Mouse (Mus musculus) E14TG2a.4 (cell line): ENCODE results near the gene Kat7.

Source experiments
- CTCF ChIP-seq: conservative IDR thresholded peaks from 2 replicates; pipeline ENCODE4 v1.5.1; 2014; ENCODE audit warnings: low read length
- POU5F1 ChIP-seq: IDR thresholded peaks from 2 replicates; pipeline ENCODE4 v1.6.1; 2014; ENCODE audit warnings: low read length, borderline replicate concordance

GRCm38 (mm10) chr11:95254165-95254564 is 55.9 kb downstream of the Kat7 start:
- no peak for TF ChIP-seq CTCF
- TF ChIP-seq POU5F1, result no peak
